8 mouse cellular contexts compared by ENCODE assay signal in the genomic region with DNA sequence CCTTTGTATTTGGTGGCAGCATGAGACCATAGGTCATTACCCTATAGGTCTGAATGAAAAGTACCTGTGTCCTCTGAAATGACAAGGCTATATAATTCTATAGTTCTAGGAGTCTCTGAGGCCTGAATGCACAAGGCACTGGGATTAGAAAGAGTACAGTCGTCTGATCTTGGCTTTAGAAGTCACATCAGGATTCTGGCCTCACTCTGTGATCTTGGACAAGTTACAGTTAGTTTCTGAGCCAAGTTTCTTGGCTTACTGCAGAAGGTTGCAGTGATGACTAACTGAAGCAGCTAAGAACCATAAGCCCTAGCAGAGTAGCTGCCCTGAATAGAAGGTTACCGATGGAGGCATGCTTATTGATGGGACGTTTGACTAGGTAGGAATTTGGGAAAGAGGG. TPM values are rescaled to one million over a fixed set of nuclear protein-coding genes. Genes with fewer than 3 reads are reported as not detected.
DNase-seq lines count a peak whose midpoint lies in the region; ATAC-seq and TF ChIP-seq lines count a peak whose summit lies in the region.

No protein-coding gene starts in this region.

- intact Hi-C loops in left cerebral cortex, postnatal 4 days (cut with DNase I) = loop anchor here (5.0 kb wide), 2 partner anchors 86 to 221 kb away; no protein-coding TSS in a partner anchor

- TF ChIP-seq CTCF in lung, embryonic 14.5 days (IDR thresholded peaks at IDR 0.05; ENCODE audit: low read depth) = no peak
- no peak for TF ChIP-seq CTCF in lung, postnatal 0 days (IDR thresholded peaks at IDR 0.05)

- peak overlapping the region; percentile 77 for H3K4me2 ChIP-seq in lung, embryonic 14.5 days
- H3K4me2 ChIP-seq in embryonic facial prominence, embryonic 14.5 days (ENCODE audit: low read depth, low read length) = peak overlapping the region; percentile 69
- H3K4me2 ChIP-seq in hindbrain, embryonic 15.5 days = peak overlapping the region; percentile 79
- H3K4me2 ChIP-seq in lung, postnatal 0 days (replicated peaks; ENCODE audit: low read depth, low read length) = peak overlapping the region; percentile 64

- peak overlapping the region; percentile 78; the same call in 1 of the 2 replicates for H3K9ac ChIP-seq in lung, embryonic 14.5 days
- H3K9ac ChIP-seq in embryonic facial prominence, embryonic 14.5 days (ENCODE audit: low read depth, low read length) = peak overlapping the region; percentile 79; the same call in 1 of the 2 replicates
- no peak overlapping the region for H3K9ac ChIP-seq in hindbrain, embryonic 15.5 days
- no peak overlapping the region for H3K9ac ChIP-seq in lung, postnatal 0 days (replicated peaks; ENCODE audit: low read depth)

- WGBS in lung, embryonic 14.5 days = 32% methylated on average over 3 of the region's 3 CpGs
- WGBS in embryonic facial prominence, embryonic 14.5 days = 23% methylated on average over 3 of the region's 3 CpGs
- WGBS in hindbrain, embryonic 15.5 days = 43% methylated on average over 3 of the region's 3 CpGs
- 15% methylated on average over 3 of the region's 3 CpGs for WGBS in lung, postnatal 0 days

- no peaks in the 10 kb centered on the region for H3K36me3 ChIP-seq in lung, embryonic 14.5 days (ENCODE audit: insufficient read depth)
- H3K36me3 ChIP-seq in embryonic facial prominence, embryonic 14.5 days (ENCODE audit: control insufficient read depth, insufficient read depth, low read length) = no peaks in the 10 kb centered on the region
- H3K36me3 ChIP-seq in hindbrain, embryonic 15.5 days = no peaks in the 10 kb centered on the region
- H3K36me3 ChIP-seq in lung, postnatal 0 days (ENCODE audit: insufficient read depth, low read length) = no peaks in the 10 kb centered on the region

- no peaks in the 10 kb centered on the region for H3K27me3 ChIP-seq in lung, embryonic 14.5 days (ENCODE audit: insufficient read depth, low read length)
- H3K27me3 ChIP-seq in embryonic facial prominence, embryonic 14.5 days (replicated peaks; ENCODE audit: control insufficient read depth, insufficient read depth, low read length) = no peaks in the 10 kb centered on the region
- H3K27me3 ChIP-seq in hindbrain, embryonic 15.5 days = no peaks in the 10 kb centered on the region
- H3K27me3 ChIP-seq in lung, postnatal 0 days (replicated peaks; ENCODE audit: insufficient read depth, low read length) = no peaks in the 10 kb centered on the region

- peaks cover 9% of the 10 kb centered on the region; the same call in 1 of the 2 replicates for H3K4me1 ChIP-seq in lung, embryonic 14.5 days (ENCODE audit: insufficient read depth)
- H3K4me1 ChIP-seq in embryonic facial prominence, embryonic 14.5 days (ENCODE audit: control insufficient read depth, insufficient read depth, low read length) = 0 out of 2 replicates have a peak, but pooled peaks cover 6% of the 10 kb centered on the region
- peaks cover 25% of the 10 kb centered on the region for H3K4me1 ChIP-seq in hindbrain, embryonic 15.5 days (replicated peaks)
- peaks cover 5% of the 10 kb centered on the region; the same call in 1 of the 2 replicates for H3K4me1 ChIP-seq in lung, postnatal 0 days (ENCODE audit: insufficient read depth, low read depth, low read length)

- DNase-seq in lung, embryonic 14.5 days = peak; percentile 49
- no peak for DNase-seq in lung, postnatal 36 days
- DNase-seq in embryonic facial prominence, embryonic 14.5 days (ENCODE audit: low spot score) = peak; percentile 26
- no peak for DNase-seq in lung, postnatal 0 days (ENCODE audit: low spot score)
- no peak for DNase-seq in layer of hippocampus, postnatal 14 days (ENCODE audit: low spot score in 2 of 2)
- no peak for DNase-seq in left cerebral cortex, postnatal 4 days
- DNase-seq in left cerebral cortex, adult 8-10 months (ENCODE audit: low spot score in 2 of 2) = no peak

- peak overlapping the region; percentile 63 for H3K4me3 ChIP-seq in lung, embryonic 14.5 days (ENCODE audit: low read depth, low read length)
- peak overlapping the region; percentile 47 for H3K4me3 ChIP-seq in embryonic facial prominence, embryonic 14.5 days (ENCODE audit: low read depth, low read length)
- H3K4me3 ChIP-seq in hindbrain, embryonic 15.5 days = peak overlapping the region; percentile 71
- H3K4me3 ChIP-seq in lung, postnatal 0 days (ENCODE audit: low read depth, low read length) = 0 out of 2 replicates have a peak overlapping the region, but pooled peaks have one; percentile 72

- TF ChIP-seq EP300 in lung, postnatal 0 days (IDR thresholded peaks at IDR 0.05) = no peak

- no peak for ATAC-seq in lung, embryonic 14.5 days (ENCODE audit: insufficient read depth)
- no peak for ATAC-seq in embryonic facial prominence, embryonic 14.5 days (ENCODE audit: low read depth)
- no peak for ATAC-seq in hindbrain, embryonic 15.5 days (ENCODE audit: low FRiP score, low read depth)
- ATAC-seq in lung, postnatal 0 days = no peak

- H3K9me3 ChIP-seq in lung, embryonic 14.5 days (ENCODE audit: low read depth, low read length) = no peaks in the 10 kb centered on the region
- H3K9me3 ChIP-seq in embryonic facial prominence, embryonic 14.5 days (ENCODE audit: control insufficient read depth, low read length) = no peaks in the 10 kb centered on the region
- no peaks in the 10 kb centered on the region for H3K9me3 ChIP-seq in hindbrain, embryonic 15.5 days
- H3K9me3 ChIP-seq in lung, postnatal 0 days (ENCODE audit: low read length) = no peaks in the 10 kb centered on the region

- peak overlapping the region; percentile 99 for H3K27ac ChIP-seq in lung, embryonic 14.5 days (ENCODE audit: low read depth)
- H3K27ac ChIP-seq in embryonic facial prominence, embryonic 14.5 days (replicated peaks; ENCODE audit: low read depth, low read length) = peak overlapping the region; percentile 74
- H3K27ac ChIP-seq in hindbrain, embryonic 15.5 days (replicated peaks) = peak overlapping the region; percentile 99
- H3K27ac ChIP-seq in lung, postnatal 0 days (ENCODE audit: low read length) = peak overlapping the region; percentile 32; the same call in 1 of the 2 replicates

RNA-seq across cellular contexts. Expression of a gene that starts 1.8 kb away (rescaled TPM):
- 42.2 and 44.2 TPM in 2 replicates for polyA plus RNA-seq in lung, embryonic 14.5 days (2014; fragmentation: Nextera tagmentation; extraction: Ambion mirVana)
- polyA plus RNA-seq in embryonic facial prominence, embryonic 14.5 days (2014; fragmentation: Nextera tagmentation; extraction: Ambion mirVana) = 30.6 and 32.2 TPM in 2 replicates
- 21.5 and 21.7 TPM in 2 replicates for polyA plus RNA-seq in hindbrain, embryonic 15.5 days (2015; fragmentation: Nextera tagmentation; extraction: Ambion mirVana)
- polyA plus RNA-seq in lung, postnatal 0 days (2015; fragmentation: Nextera tagmentation; extraction: Ambion mirVana) = 30.0 and 34.9 TPM in 2 replicates
- total RNA-seq in layer of hippocampus, postnatal 14 days (2021) = 10 to 100 TPM in 1 of 2 experiments, 1 to 10 TPM in 1; 8.8 to 10.9 TPM
- total RNA-seq in left cerebral cortex, postnatal 4 days (2021) = 10 to 100 TPM; 17.5 to 20.9 TPM
- 10 to 100 TPM; 11.3 to 15.8 (median 14.7) TPM for total RNA-seq in left cerebral cortex, adult 8-10 months (2022)

RNA-seq across cellular contexts. Expression of a gene that starts 2.0 kb away (rescaled TPM):
- 20.7 and 22.2 TPM in 2 replicates for polyA plus RNA-seq in lung, embryonic 14.5 days (2014; fragmentation: Nextera tagmentation; extraction: Ambion mirVana)
- polyA plus RNA-seq in embryonic facial prominence, embryonic 14.5 days (2014; fragmentation: Nextera tagmentation; extraction: Ambion mirVana) = 10.5 and 10.9 TPM in 2 replicates
- 4.6 and 5.8 TPM in 2 replicates for polyA plus RNA-seq in hindbrain, embryonic 15.5 days (2015; fragmentation: Nextera tagmentation; extraction: Ambion mirVana)
- polyA plus RNA-seq in lung, postnatal 0 days (2015; fragmentation: Nextera tagmentation; extraction: Ambion mirVana) = 1.1 and 1.5 TPM in 2 replicates
- 1 to 10 TPM in 1 of 2 experiments, under 1 TPM in 1; 0.86 to 2.2 TPM for total RNA-seq in layer of hippocampus, postnatal 14 days (2021)
- 1 to 10 TPM; 3.0 to 4.5 TPM for total RNA-seq in left cerebral cortex, postnatal 4 days (2021)
- total RNA-seq in left cerebral cortex, adult 8-10 months (2022) = under 1 TPM; 0.53 to 0.95 (median 0.74) TPM

Comparison
In these comparisons a context has a peak if more than half of its experiments do, and no peak if none do; other contexts are left out.
1. DNase-seq: peak in lung, embryonic 14.5 days (single experiment) and embryonic facial prominence, embryonic 14.5 days (single experiment); none in lung, postnatal 36 days (single experiment), lung, postnatal 0 days (single experiment), layer of hippocampus, postnatal 14 days (0 of 2), left cerebral cortex, postnatal 4 days (single experiment) and left cerebral cortex, adult 8-10 months (0 of 2).
2. H3K9ac ChIP-seq: peak in lung, embryonic 14.5 days (single experiment) and embryonic facial prominence, embryonic 14.5 days (single experiment); none in hindbrain, embryonic 15.5 days (single experiment) and lung, postnatal 0 days (single experiment).
3. H3K27ac ChIP-seq: peak in every context shown above with its lines; median percentile 99 in lung, embryonic 14.5 days; 99 in hindbrain, embryonic 15.5 days; 74 in embryonic facial prominence, embryonic 14.5 days; 32 in lung, postnatal 0 days.
4. Peak in every context shown above with its lines, with median percentiles within 50 percentile points of each other: H3K4me2 ChIP-seq and H3K4me3 ChIP-seq.